Mouse (Mus musculus) right cerebral cortex, postnatal 36 days (tissue): ENCODE data around the gene Gm21677.
"Not testable (repeated sequence)": the region's sequence is repeated elsewhere in the genome, so short reads cannot be mapped to it uniquely, and the experiment has no call there.

ENCODE experiments used
- DNase-seq, 2 experiments: peaks; one replicate each; pipeline ENCODE4 v3.0.0; 2022; ENCODE audit warnings: low spot score in 2 of 2, mixed read lengths in 1 of 2

The Gm21677 gene

DNA sequence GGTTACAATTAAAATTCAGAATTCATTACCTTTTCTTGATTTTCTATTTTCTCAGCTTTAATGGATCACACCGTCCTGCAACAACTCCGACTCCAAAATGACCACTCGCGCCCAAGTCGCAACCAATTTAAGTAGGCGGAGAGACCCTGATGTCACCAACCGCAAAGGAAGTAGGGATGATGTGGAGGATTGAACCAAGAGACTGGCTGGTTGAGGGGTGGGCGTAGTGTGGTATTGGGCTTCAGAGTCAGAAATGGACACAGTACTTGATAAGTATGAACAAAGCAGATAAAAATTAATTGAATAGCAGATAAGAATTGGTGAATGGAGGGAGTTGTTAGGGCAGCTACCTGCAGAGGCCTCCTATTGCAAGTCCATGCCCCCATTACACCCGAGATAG is at the start of gene Gm21677:
Gene Gm21677 (minus strand): TSS at position 101 of the 400 bp plus-strand sequence.
- DNase-seq, result not testable (repeated sequence)

DNA sequence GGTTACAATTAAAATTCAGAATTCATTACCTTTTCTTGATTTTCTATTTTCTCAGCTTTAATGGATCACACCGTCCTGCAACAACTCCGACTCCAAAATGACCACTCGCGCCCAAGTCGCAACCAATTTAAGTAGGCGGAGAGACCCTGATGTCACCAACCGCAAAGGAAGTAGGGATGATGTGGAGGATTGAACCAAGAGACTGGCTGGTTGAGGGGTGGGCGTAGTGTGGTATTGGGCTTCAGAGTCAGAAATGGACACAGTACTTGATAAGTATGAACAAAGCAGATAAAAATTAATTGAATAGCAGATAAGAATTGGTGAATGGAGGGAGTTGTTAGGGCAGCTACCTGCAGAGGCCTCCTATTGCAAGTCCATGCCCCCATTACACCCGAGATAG is 39.0 kb upstream of the Gm21677 start, which contains the start of gene Gm21693:
Gene Gm21693 (minus strand): TSS at position 101 of the 400 bp plus-strand sequence.
- DNase-seq, result not testable (repeated sequence)

DNA sequence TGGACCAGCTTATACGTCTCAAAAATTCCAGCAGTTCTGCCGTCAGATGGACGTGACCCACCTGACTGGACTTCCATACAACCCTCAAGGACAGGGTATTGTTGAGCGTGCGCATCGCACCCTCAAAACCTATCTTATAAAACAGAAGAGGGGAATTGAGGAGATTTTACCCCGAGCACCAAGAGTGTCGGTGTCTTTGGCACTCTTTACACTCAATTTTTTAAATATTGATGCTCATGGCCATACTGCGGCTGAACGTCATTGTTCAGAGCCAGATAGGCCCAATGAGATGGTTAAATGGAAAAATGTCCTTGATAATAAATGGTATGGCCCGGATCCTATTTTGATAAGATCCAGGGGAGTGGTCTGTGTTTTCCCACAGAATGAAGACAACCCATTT is 34.4 kb upstream of the Gm21677 start:
- DNase-seq, result peak in 1 of 2 experiments; percentile 1
